12 mouse cellular contexts compared by ENCODE assay signal in genomic region chr8:104630111-104630479, GRCm38 (mm10). TPM values are rescaled to one million over a fixed set of nuclear protein-coding genes. Genes with fewer than 3 reads are reported as not detected.
DNase-seq lines count a peak whose midpoint lies in the region; ATAC-seq and TF ChIP-seq lines count a peak whose summit lies in the region.
"Had no signal": no experiment of that assay in that cellular context is flagged by ENCODE, and none has a peak within 500 bp of the region (broad histone marks: within the 10 kb centered on the region; RNA-seq: fewer than 3 reads in every experiment).

No protein-coding gene starts in this region.

- TF ChIP-seq RAD21 in CH12.LX (IDR thresholded peaks at IDR 0.05; ENCODE audit: low read depth, low read length): no peak

- H3K4me1 ChIP-seq in heart, embryonic 12.5 days (replicated peaks): peaks cover 50% of the 10 kb centered on the region
- H3K4me1 ChIP-seq in CH12.LX (ENCODE audit: control insufficient read depth in 1 of 2, insufficient read depth in 2 of 2): peaks cover 13 to 40% of the 10 kb centered on the region in 2 experiments
- peaks cover 12% of the 10 kb centered on the region for H3K4me1 ChIP-seq in forebrain, embryonic 15.5 days
- H3K4me1 ChIP-seq in liver, embryonic 14.5 days (replicated peaks; ENCODE audit: control insufficient read depth in 2 of 2, insufficient read depth in 2 of 2, low read length in 1 of 2): peaks cover 0 to 8% of the 10 kb centered on the region in 2 experiments; a peak in 2 of 4 replicates

- intact Hi-C loops in heart, postnatal 36 days (cut with DNase I): no loop called here

- 12% methylated on average over 8 of the region's 8 CpGs for WGBS in heart, embryonic 12.5 days
- 40% methylated on average over 8 of the region's 8 CpGs for WGBS in forebrain, embryonic 15.5 days
- 26% methylated on average over 8 of the region's 8 CpGs for WGBS in liver, embryonic 14.5 days (ENCODE audit: insufficient replicate concordance)

- peak overlapping the region; percentile 95 for H3K27ac ChIP-seq in heart, embryonic 12.5 days (ENCODE audit: poor library complexity, severe bottlenecking)
- no peak overlapping the region for H3K27ac ChIP-seq in CH12.LX (ENCODE audit: insufficient read depth, low read depth)
- no peak overlapping the region for H3K27ac ChIP-seq in forebrain, embryonic 15.5 days (replicated peaks)
- no peak overlapping the region for H3K27ac ChIP-seq in liver, embryonic 14.5 days

- dilution Hi-C loops in CH12.LX (cut with MboI; ENCODE audit: extremely low pct_ligation_motif_present, extremely low pct_unique_long_range_greater_than_20kb, low sequenced_read_pairs): no loop called here

- ATAC-seq in heart, embryonic 12.5 days (ENCODE audit: insufficient number of reproducible peaks, low FRiP score): no peak
- no peak for ATAC-seq in forebrain, embryonic 15.5 days (replicated peaks)
- no peak for ATAC-seq in liver, embryonic 14.5 days (ENCODE audit: insufficient read depth)
- ATAC-seq in cerebellum, adult (ENCODE audit: insufficient number of reproducible peaks, low FRiP score, low TSS enrichment): no peak

- DNase-seq in heart, postnatal 36 days: no peak
- DNase-seq in CH12.LX (ENCODE audit: extremely low read depth): no peak
- no peak for DNase-seq in liver, embryonic 14.5 days (ENCODE audit: low read depth in 3 of 3, low spot score in 3 of 3)
- no peak for DNase-seq in left cerebral cortex, adult 18-20 months (ENCODE audit: low spot score in 2 of 2)
- DNase-seq in kidney, postnatal 4 days: no peak

- no peaks in the 10 kb centered on the region for H3K79me2 ChIP-seq in CH12.LX (replicated peaks; ENCODE audit: control insufficient read depth, extremely low read depth, insufficient read depth, poor library complexity, severe bottlenecking)

- peak overlapping the region; percentile 71 for H3K4me2 ChIP-seq in heart, embryonic 12.5 days
- H3K4me2 ChIP-seq in CH12.LX (ENCODE audit: insufficient read depth, low read depth, poor library complexity, severe bottlenecking): peak overlapping the region; percentile 56
- H3K4me2 ChIP-seq in forebrain, embryonic 15.5 days (replicated peaks): peak overlapping the region; percentile 57; the same call in 1 of the 2 replicates
- peak overlapping the region; percentile 48 for H3K4me2 ChIP-seq in liver, embryonic 14.5 days (ENCODE audit: low read depth)

- TF ChIP-seq CTCF in CH12.LX (conservative IDR thresholded peaks at IDR 0.05 in 1 of 2, IDR thresholded peaks at IDR 0.05 in 1 of 2; ENCODE audit: low read depth in 2 of 2, low read length in 2 of 2): no peak
- no peak for TF ChIP-seq CTCF in liver, embryonic 14.5 days (IDR thresholded peaks at IDR 0.05; ENCODE audit: low read depth)

- H3K4me3 ChIP-seq in heart, embryonic 12.5 days: peak overlapping the region; percentile 67
- H3K4me3 ChIP-seq in CH12.LX (replicated peaks in 1 of 3; ENCODE audit: low read depth in 2 of 3, low read length in 2 of 3, poor library complexity in 1 of 3): peak overlapping the region; percentile 79 to 87 (median 82)
- peak overlapping the region; percentile 35 for H3K4me3 ChIP-seq in forebrain, embryonic 15.5 days
- no peak overlapping the region for H3K4me3 ChIP-seq in liver, embryonic 14.5 days (ENCODE audit: insufficient read depth in 1 of 2, low read depth in 2 of 2, low read length in 2 of 2)

- TF ChIP-seq POLR2A in CH12.LX (IDR thresholded peaks at IDR 0.05; ENCODE audit: low read depth, low read length): no peak

- in situ Hi-C loops in CH12.LX (cut with MboI; ENCODE audit: low pct_ligation_motif_present, low pct_unique_long_range_greater_than_20kb, low sequenced_read_pairs): no loop called here

- no peaks in the 10 kb centered on the region for H3K9me3 ChIP-seq in heart, embryonic 12.5 days (replicated peaks)
- H3K9me3 ChIP-seq in CH12.LX (replicated peaks; ENCODE audit: low read length): no peaks in the 10 kb centered on the region
- H3K9me3 ChIP-seq in forebrain, embryonic 15.5 days: no peaks in the 10 kb centered on the region
- no peaks in the 10 kb centered on the region for H3K9me3 ChIP-seq in liver, embryonic 14.5 days (ENCODE audit: control insufficient read depth, low read length)

- no peak for TF ChIP-seq EP300 in CH12.LX (IDR thresholded peaks at IDR 0.05; ENCODE audit: low read length)
- no peak for TF ChIP-seq EP300 in liver, embryonic 14.5 days (IDR thresholded peaks at IDR 0.05; ENCODE audit: low read depth)

- peak overlapping the region; percentile 95 for H3K9ac ChIP-seq in heart, embryonic 12.5 days
- peak overlapping the region; percentile 71; the same call in 1 of the 2 replicates for H3K9ac ChIP-seq in CH12.LX (ENCODE audit: insufficient read depth, low read depth)
- H3K9ac ChIP-seq in forebrain, embryonic 15.5 days (replicated peaks): no peak overlapping the region
- no peak overlapping the region for H3K9ac ChIP-seq in liver, embryonic 14.5 days (replicated peaks)

- H3K36me3 ChIP-seq in heart, embryonic 12.5 days: peaks cover 28% of the 10 kb centered on the region
- H3K36me3 ChIP-seq in CH12.LX (replicated peaks in 1 of 2; ENCODE audit: control insufficient read depth in 1 of 2, insufficient read depth in 1 of 2, low read length in 1 of 2): peaks cover 14 to 40% of the 10 kb centered on the region in 2 experiments
- peaks cover 5% of the 10 kb centered on the region; the same call in 1 of the 2 replicates for H3K36me3 ChIP-seq in forebrain, embryonic 15.5 days
- no peaks in the 10 kb centered on the region for H3K36me3 ChIP-seq in liver, embryonic 14.5 days (replicated peaks; ENCODE audit: control insufficient read depth, insufficient read depth, low read depth)

- H3K27me3 ChIP-seq in heart, embryonic 12.5 days (replicated peaks): no peaks in the 10 kb centered on the region
- H3K27me3 ChIP-seq in CH12.LX (replicated peaks): no peaks in the 10 kb centered on the region
- peaks cover 18% of the 10 kb centered on the region for H3K27me3 ChIP-seq in forebrain, embryonic 15.5 days
- peaks cover 15% of the 10 kb centered on the region for H3K27me3 ChIP-seq in liver, embryonic 14.5 days (ENCODE audit: control insufficient read depth, insufficient read depth, low read length)

TF ChIP-seq in CH12.LX, 34 proteins besides CTCF, POLR2A, EP300 and RAD21:
- TF ChIP-seq ETS1 (conservative IDR thresholded peaks at IDR 0.05; ENCODE audit: low read depth, low read length) (no peak), TBP (conservative IDR thresholded peaks at IDR 0.05; ENCODE audit: low read depth, low read length) (no peak), JUN (IDR thresholded peaks at IDR 0.05; ENCODE audit: insufficient read depth, low read depth, low read length) (no peak), CHD1 (IDR thresholded peaks at IDR 0.05; ENCODE audit: low read depth, low read length) (no peak), UBTF (IDR thresholded peaks at IDR 0.05; ENCODE audit: low read depth, low read length) (no peak), ELF1 (IDR thresholded peaks at IDR 0.05; ENCODE audit: low read depth, low read length) (no peak), HCFC1 (IDR thresholded peaks at IDR 0.05; ENCODE audit: low read depth, low read length) (no peak), MEF2A (IDR thresholded peaks at IDR 0.05; ENCODE audit: borderline replicate concordance, low read depth, low read length) (no peak), POLR2AphosphoS2 (IDR thresholded peaks at IDR 0.05; ENCODE audit: low read depth, low read length) (no peak), ZMIZ1 (IDR thresholded peaks at IDR 0.05; ENCODE audit: low read depth, low read length) (no peak), IRF4 (IDR thresholded peaks at IDR 0.05; ENCODE audit: low read depth, low read length) (no peak), MAZ (IDR thresholded peaks at IDR 0.05; ENCODE audit: low read depth, low read length) (no peak)

RNA-seq across cellular contexts. Expression of gene Rrad, which starts 1.0 kb away (rescaled TPM):
- 299 and 301 TPM in 2 replicates for polyA plus RNA-seq in heart, embryonic 12.5 days (2016; fragmentation: Nextera tagmentation; extraction: Ambion mirVana)
- 100 to 1,000 TPM; 355 to 387 TPM for total RNA-seq in heart, postnatal 36 days (2021)
- total RNA-seq in CH12.LX (2012; rRNA removed) (30.9 and 31.1 TPM in 2 replicates), CH12.LX (2014; rRNA removed) (29.4 and 31.7 TPM in 2 replicates)
- polyA plus RNA-seq in CH12.LX (2012; ENCODE audit: insufficient read length, low read depth): 32.3 and 33.6 TPM in 2 replicates
- polyA plus RNA-seq in forebrain, embryonic 15.5 days (2015; fragmentation: Nextera tagmentation; extraction: Ambion mirVana): 2.4 and 3.0 TPM in 2 replicates
- 0.21 and 0.25 TPM in 2 replicates for polyA plus RNA-seq in liver, embryonic 14.5 days (2012; rRNA removed)
- 0.10 and 0.54 TPM in 2 replicates for polyA plus RNA-seq in liver, embryonic 14.5 days (2014; fragmentation: Nextera tagmentation; extraction: Ambion mirVana)
- total RNA-seq in left cerebral cortex, adult 18-20 months (2021): 1 to 10 TPM; 3.4 to 5.2 TPM

RNA-seq across cellular contexts. Expression of gene Cdh16, which starts 5.9 kb away (rescaled TPM):
- 16.1 and 18.6 TPM in 2 replicates for polyA plus RNA-seq in heart, embryonic 12.5 days (2016; fragmentation: Nextera tagmentation; extraction: Ambion mirVana)
- total RNA-seq in heart, postnatal 36 days (2021): 1 to 10 TPM; 3.1 TPM
- total RNA-seq in CH12.LX (2012; rRNA removed) (not detected in 2 replicates), CH12.LX (2014; rRNA removed) (not detected in 2 replicates)
- not detected in 2 replicates for polyA plus RNA-seq in CH12.LX (2012; ENCODE audit: insufficient read length, low read depth)
- polyA plus RNA-seq in forebrain, embryonic 15.5 days (2015; fragmentation: Nextera tagmentation; extraction: Ambion mirVana): not detected in 2 replicates
- 0.01 and 0.02 TPM in 2 replicates for polyA plus RNA-seq in liver, embryonic 14.5 days (2012; rRNA removed)
- polyA plus RNA-seq in liver, embryonic 14.5 days (2014; fragmentation: Nextera tagmentation; extraction: Ambion mirVana): not detected in 2 replicates
- not detected for total RNA-seq in left cerebral cortex, adult 18-20 months (2021)
- total RNA-seq: adrenal gland, postnatal 25 days; layer of hippocampus, adult 2 months had no signal
- polyA plus RNA-seq: C2C12; embryonic facial prominence, embryonic 11.5 days had no signal

RNA-seq across cellular contexts. Expression of gene Ciao2b, which starts 11.7 kb away (rescaled TPM):
- polyA plus RNA-seq in heart, embryonic 12.5 days (2016; fragmentation: Nextera tagmentation; extraction: Ambion mirVana): 187 and 195 TPM in 2 replicates
- total RNA-seq in heart, postnatal 36 days (2021): 10 to 100 TPM; 61.2 to 67.6 TPM
- total RNA-seq in CH12.LX (2012; rRNA removed): 76.4 and 81.1 TPM in 2 replicates
- 72.2 and 74.4 TPM in 2 replicates for total RNA-seq in CH12.LX (2014; rRNA removed)
- polyA plus RNA-seq in CH12.LX (2012; ENCODE audit: insufficient read length, low read depth): 75.8 and 76.4 TPM in 2 replicates
- polyA plus RNA-seq in forebrain, embryonic 15.5 days (2015; fragmentation: Nextera tagmentation; extraction: Ambion mirVana): 145 and 153 TPM in 2 replicates
- polyA plus RNA-seq in liver, embryonic 14.5 days (2012; rRNA removed): 33.2 and 38.5 TPM in 2 replicates
- 49.6 and 50.3 TPM in 2 replicates for polyA plus RNA-seq in liver, embryonic 14.5 days (2014; fragmentation: Nextera tagmentation; extraction: Ambion mirVana)
- 10 to 100 TPM; 30.0 to 35.5 TPM for total RNA-seq in left cerebral cortex, adult 18-20 months (2021)

RNA-seq across cellular contexts. Expression of gene Pdp2, which starts 38.8 kb away (rescaled TPM):
- polyA plus RNA-seq in heart, embryonic 12.5 days (2016; fragmentation: Nextera tagmentation; extraction: Ambion mirVana): 8.6 and 9.0 TPM in 2 replicates
- total RNA-seq in heart, postnatal 36 days (2021): 10 to 100 TPM; 28.1 to 29.8 TPM
- total RNA-seq in CH12.LX (2012; rRNA removed) (8.7 and 11.9 TPM in 2 replicates), CH12.LX (2014; rRNA removed) (6.9 and 7.6 TPM in 2 replicates)
- 8.3 and 9.6 TPM in 2 replicates for polyA plus RNA-seq in CH12.LX (2012; ENCODE audit: insufficient read length, low read depth)
- 17.8 and 18.7 TPM in 2 replicates for polyA plus RNA-seq in forebrain, embryonic 15.5 days (2015; fragmentation: Nextera tagmentation; extraction: Ambion mirVana)
- 1.4 and 1.5 TPM in 2 replicates for polyA plus RNA-seq in liver, embryonic 14.5 days (2012; rRNA removed)
- 2.4 and 2.6 TPM in 2 replicates for polyA plus RNA-seq in liver, embryonic 14.5 days (2014; fragmentation: Nextera tagmentation; extraction: Ambion mirVana)
- 1 to 10 TPM; 7.7 to 8.9 TPM for total RNA-seq in left cerebral cortex, adult 18-20 months (2021)

Comparison
In these comparisons a context has a peak if more than half of its experiments do, and no peak if none do; other contexts are left out.
1. H3K4me3 ChIP-seq: peak in heart, embryonic 12.5 days (single experiment), CH12.LX (3 of 3) and forebrain, embryonic 15.5 days (single experiment); none in liver, embryonic 14.5 days (0 of 2).
2. H3K9ac ChIP-seq: peak in heart, embryonic 12.5 days (single experiment) and CH12.LX (single experiment); none in forebrain, embryonic 15.5 days (single experiment) and liver, embryonic 14.5 days (single experiment).
3. RNA of gene Cdh16, which starts 5.9 kb away (polyA plus RNA-seq): 16.1 to 18.6 TPM in heart, embryonic 12.5 days; not detected in forebrain, embryonic 15.5 days, 0.01 to 0.02 TPM in liver, embryonic 14.5 days and not detected in CH12.LX; every median in the first group is over 10 times any median in the second.
4. Peak in every context shown above with its lines, with median percentiles within 50 percentile points of each other: H3K4me2 ChIP-seq.